Mouse (Mus musculus) monocyte, adult 2 months (primary cell): ENCODE results near the gene Siah1a.

Source experiments
- DNase-seq, 2 experiments: peaks; one replicate each; pipeline ENCODE4 v3.0.0; 2022; ENCODE audit warnings: low spot score in 2 of 2, low read depth in 1 of 2

The Siah1a gene

GRCm38 (mm10) chr8:86744313-86745220 is 1.2 kb downstream of the Siah1a start:
- DNase-seq = no peak

GRCm38 (mm10) chr8:86742605-86743345 is 3.0 kb downstream of the Siah1a start:
- no peak for DNase-seq

GRCm38 (mm10) chr8:86741627-86742026 is 4.1 kb downstream of the Siah1a start:
- no peak for DNase-seq

- no peak for DNase-seq
Observed at GRCm38 (mm10) chr8:86740899-86741298, 4.8 kb downstream of the Siah1a start.

- DNase-seq = no peak
Observed at GRCm38 (mm10) chr8:86735446-86736111, 10.2 kb downstream of the Siah1a start.

- DNase-seq = no peak
Observed at GRCm38 (mm10) chr8:86734954-86735353, 10.8 kb downstream of the Siah1a start.

GRCm38 (mm10) chr8:86734171-86734570 is 11.6 kb downstream of the Siah1a start:
- no peak for DNase-seq

- no peak for DNase-seq
Observed at GRCm38 (mm10) chr8:86730860-86731259, 14.9 kb downstream of the Siah1a start.

- no peak for DNase-seq
Observed at GRCm38 (mm10) chr8:86730303-86730702, 15.4 kb downstream of the Siah1a start.

GRCm38 (mm10) chr8:86728224-86728950 is 17.3 kb downstream of the Siah1a start:
- DNase-seq = no peak

GRCm38 (mm10) chr8:86726959-86727358 is 18.8 kb downstream of the Siah1a start:
- DNase-seq = no peak

- no peak for DNase-seq
Observed at GRCm38 (mm10) chr8:86721490-86721889, 24.2 kb downstream of the Siah1a start.

- DNase-seq = no peak
Observed at GRCm38 (mm10) chr8:86720756-86721459, 24.8 kb downstream of the Siah1a start.

GRCm38 (mm10) chr8:86719368-86719767 is 26.4 kb downstream of the Siah1a start:
- DNase-seq = no peak

- no peak for DNase-seq
Observed at GRCm38 (mm10) chr8:86718332-86718994, 27.3 kb downstream of the Siah1a start.

GRCm38 (mm10) chr8:86713407-86714188 is 32.1 kb downstream of the Siah1a start:
- DNase-seq = no peak

GRCm38 (mm10) chr8:86712594-86712993 is 33.1 kb downstream of the Siah1a start:
- DNase-seq = no peak

GRCm38 (mm10) chr8:86707873-86708272 is 37.9 kb downstream of the Siah1a start:
- DNase-seq = no peak

GRCm38 (mm10) chr8:86706756-86707155 is 39.0 kb downstream of the Siah1a start:
- DNase-seq = no peak
